Mouse (Mus musculus): Measurements from ENCODE around the gene Rnf43. TPM values are rescaled to one million over a fixed set of nuclear protein-coding genes. Genes with fewer than 3 reads are reported as not detected.

Gene Rnf43
- total and polyA plus RNA-seq, 2 experiments from 2014 or later, result 0.56 to 5.0 TPM

DNA sequence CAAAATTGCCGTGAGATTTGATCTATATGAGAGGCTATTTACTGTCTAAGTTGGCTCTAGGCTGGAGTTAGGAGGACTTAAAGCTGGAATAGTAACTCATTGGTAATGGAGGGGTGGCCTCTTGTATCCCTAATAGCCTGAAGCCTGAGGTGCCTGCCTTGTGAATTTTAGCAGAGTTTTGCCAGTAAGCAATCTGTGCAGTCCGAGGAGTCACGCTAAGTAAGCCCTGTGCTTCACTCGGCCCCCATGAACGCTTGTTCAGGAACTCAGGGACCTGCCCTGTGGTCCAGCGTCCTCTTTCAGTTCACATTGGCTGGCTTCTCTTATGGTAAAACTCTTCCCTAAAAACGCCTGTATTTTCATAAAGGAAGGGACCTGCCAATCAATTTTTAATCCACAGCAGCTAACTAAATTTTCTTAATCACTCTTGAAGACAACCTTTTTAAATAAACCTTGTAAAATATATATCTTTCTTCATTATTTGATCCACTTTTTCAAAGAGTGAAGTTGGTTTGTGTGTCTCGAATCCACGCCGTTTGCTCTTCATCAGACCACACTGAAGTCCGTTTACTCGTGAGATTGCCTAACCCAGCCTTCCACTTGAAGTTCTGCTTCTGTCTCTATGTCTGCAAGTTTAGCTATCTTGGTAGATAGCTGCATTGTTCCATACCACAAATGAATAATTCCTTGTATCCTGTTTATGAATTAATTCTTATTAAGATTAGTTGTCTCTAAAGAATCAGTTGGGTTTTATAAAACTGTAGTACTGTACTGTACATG lies 3.9 kb downstream of the Rnf43 start:
- H3K9ac ChIP-seq (replicated peaks; ENCODE audit: low read length, poor library complexity, severe bottlenecking), result no peak overlapping the region
- H3K36me3 ChIP-seq (ENCODE audit: insufficient read depth, low read length), result no peaks in the 10 kb centered on the region
- 81% methylated on average over 12 of the region's 12 CpGs for WGBS
- DNase-seq (ENCODE audit: low spot score) (no peak), ATAC-seq (ENCODE audit: low FRiP score) (no peak)
- H3K9me3 ChIP-seq (ENCODE audit: low read length), result no peaks in the 10 kb centered on the region
- no peak for TF ChIP-seq CTCF (IDR thresholded peaks at IDR 0.05)
- no peaks in the 10 kb centered on the region; the same call in 1 of the 2 replicates for H3K27me3 ChIP-seq (ENCODE audit: insufficient read depth, low read length)
- H3K4me2 ChIP-seq (ENCODE audit: low read depth, low read length, poor library complexity, severe bottlenecking), result 0 out of 2 replicates have a peak overlapping the region, but pooled peaks have one; percentile 9
- H3K4me1 ChIP-seq (ENCODE audit: insufficient read depth, low read length), result no peaks in the 10 kb centered on the region
- no peak overlapping the region for H3K4me3 ChIP-seq (ENCODE audit: low read depth, low read length)
- H3K27ac ChIP-seq (ENCODE audit: low read depth, low read length), result no peak overlapping the region

DNA sequence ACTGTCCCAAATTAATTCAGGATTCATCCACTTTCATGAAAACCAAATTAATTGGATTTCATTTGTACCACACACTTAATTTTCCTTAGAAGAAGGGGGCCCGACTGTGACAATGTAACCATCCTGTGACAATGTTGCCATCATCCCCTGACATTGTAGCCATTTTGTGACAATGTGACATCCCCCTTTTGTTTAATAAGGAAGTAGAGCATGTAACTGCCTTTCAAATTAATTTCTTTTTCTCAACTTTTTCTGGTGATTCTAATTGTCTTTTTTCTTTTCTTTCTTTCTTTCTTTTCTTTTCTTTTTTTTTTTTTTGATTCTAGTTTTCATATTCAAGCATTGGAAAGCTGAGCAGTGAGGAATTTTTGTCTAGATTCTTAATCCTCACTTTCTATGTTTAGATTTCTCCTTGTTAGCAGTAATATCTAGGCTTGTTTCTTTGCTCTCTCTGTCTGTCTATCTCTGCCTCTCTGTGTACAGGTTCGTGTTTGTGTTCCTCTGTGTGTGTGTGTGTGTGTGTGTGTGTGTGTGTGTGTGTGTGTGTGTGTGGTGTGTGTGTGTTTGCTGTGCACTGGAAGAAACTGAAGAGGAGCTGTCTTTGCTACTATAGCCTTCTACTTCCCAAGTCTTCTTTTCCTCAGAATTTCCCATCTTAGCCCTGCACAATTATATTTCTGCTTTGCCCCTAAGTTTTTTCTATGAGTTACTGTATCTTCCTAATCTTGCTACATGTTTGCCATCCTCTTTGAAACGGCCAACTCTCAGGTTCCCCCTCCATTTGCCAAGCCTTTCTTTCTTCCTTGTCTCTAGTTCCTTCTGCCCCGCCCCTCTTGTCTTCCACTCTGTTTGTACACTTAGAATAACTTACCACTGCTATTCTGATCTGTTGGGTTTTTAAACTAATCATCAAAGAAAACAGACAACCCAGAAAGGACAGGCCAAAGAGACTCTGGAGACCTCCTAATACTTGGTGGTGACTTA lies 4.9 kb downstream of the Rnf43 start:
- H3K27me3 ChIP-seq (ENCODE audit: insufficient read depth, low read length), result no peaks in the 10 kb centered on the region; the same call in 1 of the 2 replicates
- H3K4me1 ChIP-seq (ENCODE audit: insufficient read depth, low read length), result no peaks in the 10 kb centered on the region
- TF ChIP-seq CTCF (IDR thresholded peaks at IDR 0.05), result no peak
- no peaks in the 10 kb centered on the region for H3K9me3 ChIP-seq (ENCODE audit: low read length)
- H3K4me3 ChIP-seq (ENCODE audit: low read depth, low read length), result no peak overlapping the region
- no peak overlapping the region for H3K4me2 ChIP-seq (ENCODE audit: low read depth, low read length, poor library complexity, severe bottlenecking)
- ATAC-seq (ENCODE audit: low FRiP score) (no peak), DNase-seq (ENCODE audit: low spot score) (no peak)
- no peak overlapping the region for H3K9ac ChIP-seq (replicated peaks; ENCODE audit: low read length, poor library complexity, severe bottlenecking)
- no peaks in the 10 kb centered on the region for H3K36me3 ChIP-seq (ENCODE audit: insufficient read depth, low read length)
- no peak overlapping the region for H3K27ac ChIP-seq (ENCODE audit: low read depth, low read length)
- WGBS, result 63% methylated on average over 4 of the region's 4 CpGs

DNA sequence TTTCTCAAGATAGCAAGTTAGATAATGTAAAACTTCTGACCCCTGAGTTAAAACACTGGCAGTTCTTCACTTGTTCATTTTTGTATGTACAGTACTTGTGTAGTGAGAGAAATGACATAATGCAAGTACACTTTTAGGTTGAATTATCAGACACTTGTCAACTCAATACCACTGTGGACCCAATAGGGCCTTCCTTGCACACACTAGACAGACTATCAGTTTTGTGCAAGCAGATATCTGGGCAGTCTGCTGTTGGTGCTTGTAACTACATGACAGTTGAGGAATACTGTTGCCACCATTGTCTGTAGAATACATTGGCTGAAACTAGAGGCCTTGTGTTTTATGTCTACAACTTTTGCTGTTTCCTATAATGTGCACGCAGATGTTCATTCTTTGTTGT lies 10.8 kb downstream of the Rnf43 start:
- Histone ChIP-seq H3K27me3 (ENCODE audit: insufficient read depth, low read length) (no peaks in the 10 kb centered on the region; the same call in 1 of the 2 replicates), H3K27ac (ENCODE audit: low read depth, low read length) (no peak overlapping the region), H3K4me3 (ENCODE audit: low read depth, low read length) (no peak overlapping the region), H3K4me1 (ENCODE audit: insufficient read depth, low read length) (no peaks in the 10 kb centered on the region), H3K36me3 (ENCODE audit: insufficient read depth, low read length) (no peaks in the 10 kb centered on the region), H3K9me3 (ENCODE audit: low read length) (no peaks in the 10 kb centered on the region), H3K9ac (replicated peaks; ENCODE audit: low read length, poor library complexity, severe bottlenecking) (no peak overlapping the region), H3K4me2 (ENCODE audit: low read depth, low read length, poor library complexity, severe bottlenecking) (no peak overlapping the region)
- ATAC-seq (ENCODE audit: low FRiP score) (no peak), DNase-seq (ENCODE audit: low spot score) (no peak)
- 98% methylated on average over 1 of the region's 1 CpGs for WGBS
- TF ChIP-seq CTCF (IDR thresholded peaks at IDR 0.05), result no peak

DNA sequence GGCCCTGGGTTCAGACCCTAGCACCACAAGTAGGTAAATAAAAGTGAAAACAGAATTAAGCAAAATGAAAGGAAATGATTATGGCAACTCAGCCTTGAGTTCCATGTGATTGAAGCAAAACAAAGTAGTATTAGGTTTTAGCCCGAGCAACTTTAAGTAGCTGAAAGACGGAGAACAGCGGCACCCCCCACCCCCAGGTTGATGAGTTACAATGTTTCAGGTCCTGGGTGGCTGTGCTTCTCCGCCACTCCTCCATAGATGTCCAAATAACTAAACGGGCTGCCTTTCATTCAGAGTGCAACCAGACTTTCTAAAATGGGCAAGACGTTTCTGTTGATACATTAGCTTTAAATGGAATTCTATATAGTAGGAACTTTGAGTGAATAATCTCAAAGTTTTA lies 13.1 kb downstream of the Rnf43 start:
- TF ChIP-seq CTCF (IDR thresholded peaks at IDR 0.05), result no peak
- Histone ChIP-seq H3K4me3 (ENCODE audit: low read depth, low read length) (no peak overlapping the region), H3K27ac (ENCODE audit: low read depth, low read length) (no peak overlapping the region), H3K4me1 (ENCODE audit: insufficient read depth, low read length) (no peaks in the 10 kb centered on the region), H3K36me3 (ENCODE audit: insufficient read depth, low read length) (no peaks in the 10 kb centered on the region), H3K9ac (replicated peaks; ENCODE audit: low read length, poor library complexity, severe bottlenecking) (no peak overlapping the region), H3K4me2 (ENCODE audit: low read depth, low read length, poor library complexity, severe bottlenecking) (no peak overlapping the region), H3K27me3 (ENCODE audit: insufficient read depth, low read length) (no peaks in the 10 kb centered on the region), H3K9me3 (ENCODE audit: low read length) (no peaks in the 10 kb centered on the region)
- no peak for ATAC-seq (ENCODE audit: low FRiP score)
- 90% methylated on average over 6 of the region's 6 CpGs for WGBS
- DNase-seq (ENCODE audit: low spot score), result no peak

DNA sequence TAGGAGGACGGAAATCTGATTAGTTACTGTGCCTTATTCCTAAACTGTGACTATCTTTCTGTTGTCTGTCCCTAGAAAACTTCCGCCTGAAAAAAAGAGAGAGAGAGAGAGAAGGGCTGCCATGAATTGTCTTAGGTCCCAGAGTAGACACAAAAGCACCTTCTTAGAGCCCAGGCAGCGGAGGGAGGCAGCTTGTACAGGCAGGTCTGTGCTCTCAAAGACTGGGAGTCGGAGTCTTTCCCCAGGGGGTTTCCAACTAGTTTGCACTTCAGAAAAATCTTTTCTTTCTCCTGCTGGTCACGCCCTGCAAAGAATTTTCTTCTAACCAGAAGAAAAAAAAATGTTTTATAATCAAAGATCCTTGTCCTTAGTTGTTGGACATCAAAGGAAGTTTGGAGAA lies 15.2 kb downstream of the Rnf43 start:
- Histone ChIP-seq H3K36me3 (ENCODE audit: insufficient read depth, low read length) (no peaks in the 10 kb centered on the region), H3K27me3 (ENCODE audit: insufficient read depth, low read length) (no peaks in the 10 kb centered on the region), H3K9ac (replicated peaks; ENCODE audit: low read length, poor library complexity, severe bottlenecking) (no peak overlapping the region), H3K4me2 (ENCODE audit: low read depth, low read length, poor library complexity, severe bottlenecking) (no peak overlapping the region), H3K4me3 (ENCODE audit: low read depth, low read length) (no peak overlapping the region), H3K4me1 (ENCODE audit: insufficient read depth, low read length) (no peaks in the 10 kb centered on the region), H3K9me3 (ENCODE audit: low read length) (no peaks in the 10 kb centered on the region), H3K27ac (ENCODE audit: low read depth, low read length) (no peak overlapping the region)
- 24% methylated on average over 5 of the region's 5 CpGs for WGBS
- DNase-seq (ENCODE audit: low spot score) (no peak), ATAC-seq (ENCODE audit: low FRiP score) (no peak)
- no peak for TF ChIP-seq CTCF (IDR thresholded peaks at IDR 0.05)

All from midbrain, postnatal 0 days (tissue).